Comparison of ENCODE assay signal across 11 mouse cellular contexts in the genomic region with DNA sequence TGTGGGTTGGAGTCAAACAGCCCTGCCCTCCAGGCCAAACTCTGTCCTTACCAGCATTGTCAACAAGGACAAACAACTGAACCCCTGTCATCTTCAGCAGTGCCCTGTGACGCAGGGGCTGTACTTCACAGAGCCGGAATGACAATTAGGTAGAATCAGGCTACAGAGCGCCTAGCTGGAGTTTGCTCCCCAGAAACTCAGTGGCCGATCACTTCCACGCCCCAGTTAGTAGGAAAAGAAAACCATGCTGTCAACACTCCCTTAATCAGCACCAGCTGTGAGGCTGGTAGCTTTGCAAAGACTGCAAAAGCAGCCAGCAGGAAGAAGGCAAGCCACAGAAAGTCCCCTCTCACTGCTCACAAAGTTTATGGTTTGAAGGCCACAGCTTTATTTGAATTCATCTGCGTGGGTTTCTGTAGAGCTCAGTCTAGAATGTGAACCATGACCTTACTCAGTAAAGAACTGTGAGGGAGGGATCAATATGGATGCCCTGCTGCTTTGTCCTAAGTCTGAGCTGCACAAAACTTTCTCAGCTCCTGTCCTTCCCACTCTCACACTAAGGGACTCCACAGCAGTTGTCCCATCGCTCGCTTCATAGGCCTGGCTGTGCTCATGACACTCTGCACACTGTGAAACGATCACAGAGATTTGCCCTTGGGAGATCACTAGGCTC. TPM values are rescaled to one million over a fixed set of nuclear protein-coding genes. Genes with fewer than 3 reads are reported as not detected.
DNase-seq lines count a peak whose midpoint lies in the region; ATAC-seq and TF ChIP-seq lines count a peak whose summit lies in the region.
"Had no signal": no experiment of that assay in that cellular context is flagged by ENCODE, and none has a peak within 500 bp of the region (broad histone marks: within the 10 kb centered on the region; RNA-seq: fewer than 3 reads in every experiment).

No protein-coding gene starts in this region.

- dilution Hi-C loops in CH12.LX (cut with MboI; ENCODE audit: extremely low pct_ligation_motif_present, extremely low pct_unique_long_range_greater_than_20kb, low sequenced_read_pairs), result no loop called here

- H3K4me2 ChIP-seq in kidney, embryonic 14.5 days (replicated peaks; ENCODE audit: low read depth, low read length), result no peak overlapping the region
- no peak overlapping the region for H3K4me2 ChIP-seq in CH12.LX (ENCODE audit: insufficient read depth, low read depth, poor library complexity, severe bottlenecking)
- no peak overlapping the region for H3K4me2 ChIP-seq in heart, postnatal 0 days (ENCODE audit: low read depth, low read length)
- H3K4me2 ChIP-seq: stomach, embryonic 15.5 days had no signal

- H3K4me3 ChIP-seq in kidney, embryonic 14.5 days (ENCODE audit: low read length), result no peak overlapping the region
- H3K4me3 ChIP-seq in CH12.LX (replicated peaks in 1 of 3; ENCODE audit: low read depth in 2 of 3, low read length in 2 of 3, poor library complexity in 1 of 3), result no peak overlapping the region
- H3K4me3 ChIP-seq in heart, postnatal 0 days (ENCODE audit: low read depth, low read length), result no peak overlapping the region
- H3K4me3 ChIP-seq: stomach, embryonic 15.5 days had no signal

- no peak overlapping the region for H3K9ac ChIP-seq in kidney, embryonic 14.5 days (ENCODE audit: low read depth, low read length)
- H3K9ac ChIP-seq in CH12.LX (ENCODE audit: insufficient read depth, low read depth), result no peak overlapping the region
- H3K9ac ChIP-seq in heart, postnatal 0 days (replicated peaks; ENCODE audit: low read depth, low read length), result no peak overlapping the region
- H3K9ac ChIP-seq: stomach, embryonic 15.5 days had no signal

- H3K79me2 ChIP-seq in CH12.LX (replicated peaks; ENCODE audit: control insufficient read depth, extremely low read depth, insufficient read depth, poor library complexity, severe bottlenecking), result no peaks in the 10 kb centered on the region

- TF ChIP-seq CTCF in CH12.LX (conservative IDR thresholded peaks at IDR 0.05 in 1 of 2, IDR thresholded peaks at IDR 0.05 in 1 of 2; ENCODE audit: low read depth in 2 of 2, low read length in 2 of 2), result no peak
- no peak for TF ChIP-seq CTCF in heart, postnatal 0 days (IDR thresholded peaks at IDR 0.05; ENCODE audit: low read depth)

- TF ChIP-seq POLR2A in CH12.LX (IDR thresholded peaks at IDR 0.05; ENCODE audit: low read depth, low read length), result no peak

- no peak for TF ChIP-seq RAD21 in CH12.LX (IDR thresholded peaks at IDR 0.05; ENCODE audit: low read depth, low read length)

- WGBS in kidney, embryonic 14.5 days, result 34% methylated on average over 9 of the region's 9 CpGs
- 30% methylated on average over 9 of the region's 9 CpGs for WGBS in heart, postnatal 0 days

- peak; percentile 39; the same call in 1 of the 2 replicates for ATAC-seq in kidney, embryonic 14.5 days (ENCODE audit: low FRiP score, low TSS enrichment)
- ATAC-seq in heart, postnatal 0 days (ENCODE audit: insufficient read depth, low read depth), result no peak

- TF ChIP-seq EP300 in CH12.LX (IDR thresholded peaks at IDR 0.05; ENCODE audit: low read length), result no peak
- no peak for TF ChIP-seq EP300 in heart, postnatal 0 days (IDR thresholded peaks at IDR 0.05; ENCODE audit: low read depth)

- DNase-seq in kidney, adult 18-20 months, result no peak
- DNase-seq in CH12.LX (ENCODE audit: extremely low read depth) (peak; percentile 28), NIH3T3 (ENCODE audit: low read depth) (peak; percentile 5)
- DNase-seq in heart, postnatal 0 days (ENCODE audit: low spot score), result peak; percentile 35
- no peak for DNase-seq in thymus, postnatal 36 days
- DNase-seq in urinary bladder, adult 2 months (ENCODE audit: low spot score), result no peak
- DNase-seq: cerebellum, postnatal 14 days had no signal

- H3K27me3 ChIP-seq in kidney, embryonic 14.5 days (ENCODE audit: control insufficient read depth, insufficient read depth, low read length), result no peaks in the 10 kb centered on the region; the same call in 1 of the 2 replicates
- H3K27me3 ChIP-seq in CH12.LX (replicated peaks), result no peaks in the 10 kb centered on the region
- H3K27me3 ChIP-seq in heart, postnatal 0 days (ENCODE audit: control insufficient read depth, insufficient read depth, low read length), result no peaks in the 10 kb centered on the region
- H3K27me3 ChIP-seq: stomach, embryonic 15.5 days had no signal

- no peaks in the 10 kb centered on the region for H3K4me1 ChIP-seq in kidney, embryonic 14.5 days (ENCODE audit: control insufficient read depth, insufficient read depth, low read length)
- H3K4me1 ChIP-seq in CH12.LX (ENCODE audit: control insufficient read depth in 1 of 2, insufficient read depth in 2 of 2), result peaks cover 2 to 37% of the 10 kb centered on the region in 2 experiments; a peak in 3 of 4 replicates
- no peaks in the 10 kb centered on the region for H3K4me1 ChIP-seq in heart, postnatal 0 days (ENCODE audit: control insufficient read depth, insufficient read depth)
- H3K4me1 ChIP-seq: stomach, embryonic 15.5 days had no signal

- no peak overlapping the region; the same call in 1 of the 2 replicates for H3K27ac ChIP-seq in kidney, embryonic 14.5 days (ENCODE audit: low read depth, low read length)
- H3K27ac ChIP-seq in CH12.LX (ENCODE audit: insufficient read depth, low read depth), result no peak overlapping the region
- no peak overlapping the region for H3K27ac ChIP-seq in heart, postnatal 0 days (ENCODE audit: low read depth)
- H3K27ac ChIP-seq: stomach, embryonic 15.5 days had no signal

- no peaks in the 10 kb centered on the region for H3K36me3 ChIP-seq in kidney, embryonic 14.5 days (ENCODE audit: control insufficient read depth, insufficient read depth, low read length)
- no peaks in the 10 kb centered on the region for H3K36me3 ChIP-seq in CH12.LX (replicated peaks in 1 of 2; ENCODE audit: control insufficient read depth in 1 of 2, insufficient read depth in 1 of 2, low read length in 1 of 2)
- H3K36me3 ChIP-seq in heart, postnatal 0 days (replicated peaks; ENCODE audit: control insufficient read depth, insufficient read depth, low read length), result no peaks in the 10 kb centered on the region
- H3K36me3 ChIP-seq: stomach, embryonic 15.5 days had no signal

- no peaks in the 10 kb centered on the region for H3K9me3 ChIP-seq in kidney, embryonic 14.5 days (ENCODE audit: control insufficient read depth, low read length)
- H3K9me3 ChIP-seq in CH12.LX (replicated peaks; ENCODE audit: low read length), result no peaks in the 10 kb centered on the region
- no peaks in the 10 kb centered on the region for H3K9me3 ChIP-seq in heart, postnatal 0 days (replicated peaks; ENCODE audit: control insufficient read depth, low read length)
- H3K9me3 ChIP-seq: stomach, embryonic 15.5 days had no signal

- in situ Hi-C loops in CH12.LX (cut with MboI; ENCODE audit: low pct_ligation_motif_present, low pct_unique_long_range_greater_than_20kb, low sequenced_read_pairs), result no loop called here

TF ChIP-seq in CH12.LX, 34 proteins besides CTCF, POLR2A, EP300 and RAD21 (continues in another document):
- TF ChIP-seq TCF12 (IDR thresholded peaks at IDR 0.05; ENCODE audit: low read depth, low read length) (no peak), NELFE (IDR thresholded peaks at IDR 0.05; ENCODE audit: low read depth, low read length) (no peak), KAT2A (IDR thresholded peaks at IDR 0.05; ENCODE audit: insufficient replicate concordance, low read length) (no peak), BHLHE40 (IDR thresholded peaks at IDR 0.05; ENCODE audit: low read depth, low read length) (no peak), NRF1 (IDR thresholded peaks at IDR 0.05; ENCODE audit: low read depth, low read length) (no peak), RCOR1 (conservative IDR thresholded peaks at IDR 0.05; ENCODE audit: low read depth, low read length) (no peak), GABPA (IDR thresholded peaks at IDR 0.05; ENCODE audit: insufficient replicate concordance, low read depth, low read length) (no peak), CHD1 (IDR thresholded peaks at IDR 0.05; ENCODE audit: low read depth, low read length) (no peak), ZKSCAN1 (IDR thresholded peaks at IDR 0.05; ENCODE audit: borderline replicate concordance, low read depth, low read length) (no peak), POLR2AphosphoS2 (IDR thresholded peaks at IDR 0.05; ENCODE audit: low read depth, low read length) (no peak), TBP (conservative IDR thresholded peaks at IDR 0.05; ENCODE audit: low read depth, low read length) (no peak), SIN3A (IDR thresholded peaks at IDR 0.05; ENCODE audit: low read length) (no peak), IRF4 (IDR thresholded peaks at IDR 0.05; ENCODE audit: low read depth, low read length) (no peak), JUND (conservative IDR thresholded peaks at IDR 0.05; ENCODE audit: low read depth, low read length) (no peak), MEF2A (IDR thresholded peaks at IDR 0.05; ENCODE audit: borderline replicate concordance, low read depth, low read length) (no peak), MYC (IDR thresholded peaks at IDR 0.05; ENCODE audit: low read depth, low read length) (no peak)

RNA-seq across cellular contexts. Expression of a gene that starts 26.6 kb away (rescaled TPM):
- 0.79 and 0.88 TPM in 2 replicates for polyA plus RNA-seq in kidney, embryonic 14.5 days (2014; fragmentation: Nextera tagmentation; extraction: Ambion mirVana)
- not detected in 2 replicates for total RNA-seq in CH12.LX (2012; rRNA removed)
- not detected in 2 replicates for total RNA-seq in CH12.LX (2014; rRNA removed)
- polyA plus RNA-seq in CH12.LX (2012; ENCODE audit: insufficient read length, low read depth), result not detected in 2 replicates
- total RNA-seq in heart, postnatal 0 days (2014; rRNA removed; ENCODE audit: low replicate concordance), result 1.1 and 2.2 TPM in 2 replicates
- 1.6 and 2.3 TPM in 2 replicates for polyA plus RNA-seq in heart, postnatal 0 days (2015; fragmentation: Nextera tagmentation; extraction: Ambion mirVana)
- polyA plus RNA-seq in urinary bladder, adult 2 months (2012; rRNA removed), result 14.3 and 18.6 TPM in 2 replicates
- total RNA-seq: hematopoietic stem cell, adult 5-6 weeks had no signal

RNA-seq across cellular contexts. Expression of a gene that starts 44.1 kb away (rescaled TPM):
- not detected in 2 replicates for polyA plus RNA-seq in kidney, embryonic 14.5 days (2014; fragmentation: Nextera tagmentation; extraction: Ambion mirVana)
- total RNA-seq in CH12.LX (2012; rRNA removed) (not detected in 2 replicates), CH12.LX (2014; rRNA removed) (not detected in 2 replicates)
- polyA plus RNA-seq in CH12.LX (2012; ENCODE audit: insufficient read length, low read depth), result not detected in 2 replicates
- total RNA-seq in heart, postnatal 0 days (2014; rRNA removed; ENCODE audit: low replicate concordance), result 0.12 and 3.0 TPM in 2 replicates
- 0.25 and 0.27 TPM in 2 replicates for polyA plus RNA-seq in heart, postnatal 0 days (2015; fragmentation: Nextera tagmentation; extraction: Ambion mirVana)
- not detected in 2 replicates for polyA plus RNA-seq in urinary bladder, adult 2 months (2012; rRNA removed)
- total RNA-seq: hematopoietic stem cell, adult 5-6 weeks; left cerebral cortex, postnatal 25 days had no signal

RNA-seq across cellular contexts. Expression of a gene that starts 57.0 kb away (rescaled TPM):
- not detected in 2 replicates for polyA plus RNA-seq in kidney, embryonic 14.5 days (2014; fragmentation: Nextera tagmentation; extraction: Ambion mirVana)
- not detected in 2 replicates for total RNA-seq in CH12.LX (2012; rRNA removed)
- total RNA-seq in CH12.LX (2014; rRNA removed), result not detected in 2 replicates
- not detected in 2 replicates for polyA plus RNA-seq in CH12.LX (2012; ENCODE audit: insufficient read length, low read depth)
- total RNA-seq in heart, postnatal 0 days (2014; rRNA removed; ENCODE audit: low replicate concordance), result not detected in 2 replicates
- polyA plus RNA-seq in heart, postnatal 0 days (2015; fragmentation: Nextera tagmentation; extraction: Ambion mirVana), result not detected in 2 replicates
- polyA plus RNA-seq in urinary bladder, adult 2 months (2012; rRNA removed), result not detected in 2 replicates
- total RNA-seq: hematopoietic stem cell, adult 5-6 weeks had no signal
- polyA plus RNA-seq: stomach, embryonic 15.5 days had no signal

Comparison
In these comparisons a context has a peak if more than half of its experiments do, and no peak if none do; other contexts are left out.
1. DNase-seq: peak in CH12.LX (single experiment), NIH3T3 (single experiment) and heart, postnatal 0 days (single experiment); none in kidney, adult 18-20 months (single experiment), thymus, postnatal 36 days (0 of 2) and urinary bladder, adult 2 months (single experiment).